Mouse (Mus musculus) olfactory bulb, adult 2 months (tissue): Measurements from ENCODE around the gene Tas2r118.

Source experiments
- CTCF ChIP-seq: fragments of 200-500 bp; IDR thresholded peaks from 2 replicates; pipeline ENCODE4 v1.5.1; 2012; ENCODE audit warnings: low read depth, mild to moderate bottlenecking, low read length, moderate library complexity; ENCODE audit not compliant: insufficient read depth
- POLR2A ChIP-seq: fragments of 200-500 bp; IDR thresholded peaks from 2 replicates; pipeline ENCODE4 v1.6.1; 2012; ENCODE audit warnings: mild to moderate bottlenecking, low read depth, low read length, moderate library complexity; ENCODE audit not compliant: insufficient read depth

DNA sequence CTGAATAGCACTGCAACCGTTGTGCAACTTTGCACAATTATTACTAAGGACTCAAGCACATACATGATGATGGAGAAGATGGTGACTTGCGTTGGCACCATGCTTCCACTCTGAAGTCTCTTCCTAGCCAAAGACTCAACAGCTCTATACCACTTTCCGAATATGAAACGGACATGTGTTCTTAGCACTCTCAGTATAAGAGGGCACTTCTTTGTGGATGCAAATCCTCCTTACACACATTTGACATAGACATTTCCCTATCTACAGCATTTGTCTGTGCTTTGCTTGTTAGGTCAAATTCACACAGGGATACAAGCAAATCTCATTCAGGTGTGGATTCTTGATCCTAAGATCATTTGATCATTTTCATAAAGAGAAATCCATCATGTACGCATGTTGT lies at the start of gene Tas2r118:
- TF ChIP-seq CTCF (no peak), POLR2A (no peak)
